Mouse (Mus musculus) CH12.LX (cell line): ENCODE data around the gene Mfsd10.

ENCODE experiments used
- CTCF ChIP-seq, 2 experiments: IDR thresholded peaks in 1 of 2; conservative IDR thresholded peaks in 1 of 2; 2 replicates each; pipeline ENCODE4 v1.5.1; 2011 to 2012; ENCODE audit warnings: low read depth in 2 of 2, low read length in 2 of 2, improper control_type of control experiment in 1 of 2, inconsistent platforms in 1 of 2, mild to moderate bottlenecking in 1 of 2, moderate library complexity in 1 of 2
- MXI1 ChIP-seq: IDR thresholded peaks from 2 replicates; pipeline ENCODE4 v1.6.1; 2011; ENCODE audit warnings: mild to moderate bottlenecking, low read depth, low read length, improper control_type of control experiment
- POLR2A ChIP-seq: IDR thresholded peaks from 2 replicates; pipeline ENCODE4 v1.6.1; 2011; ENCODE audit warnings: low read depth, mild to moderate bottlenecking, improper control_type of control experiment, low read length
- RCOR1 ChIP-seq: conservative IDR thresholded peaks from 2 replicates; pipeline ENCODE4 v1.6.1; 2012; ENCODE audit warnings: low read depth, mild to moderate bottlenecking, inconsistent platforms, low read length, improper control_type of control experiment
- SMC3 ChIP-seq: IDR thresholded peaks from 2 replicates; pipeline ENCODE4 v1.6.1; 2011; ENCODE audit warnings: low read depth, low read length, improper control_type of control experiment

- TF ChIP-seq POLR2A (no peak), MXI1 (no peak), CTCF (conservative IDR thresholded peaks at IDR 0.05 in 1 of 2, IDR thresholded peaks at IDR 0.05 in 1 of 2; ENCODE audit: low read depth in 2 of 2, low read length in 2 of 2) (no peak), RCOR1 (no peak), SMC3 (no peak)
Observed at GRCm38 (mm10) chr5:34634746-34635400, 2.1 kb downstream of the Mfsd10 start.
